8 mouse cellular contexts compared by ENCODE assay signal in genomic region chr6:28133206-28134063, GRCm38 (mm10). TPM values are rescaled to one million over a fixed set of nuclear protein-coding genes. Genes with fewer than 3 reads are reported as not detected.
DNase-seq lines count a peak whose midpoint lies in the region; ATAC-seq and TF ChIP-seq lines count a peak whose summit lies in the region.

No protein-coding gene starts in this region.

- H3K4me3 ChIP-seq in liver, embryonic 11.5 days (ENCODE audit: low read depth, low read length): peak overlapping the region; percentile 14; the same call in 1 of the 2 replicates
- peak overlapping the region; percentile 56 for H3K4me3 ChIP-seq in embryonic facial prominence, embryonic 12.5 days
- peak overlapping the region; percentile 49 for H3K4me3 ChIP-seq in intestine, postnatal 0 days (ENCODE audit: low read depth, low read length)

- WGBS in liver, embryonic 11.5 days: 2% methylated on average over 36 of the region's 38 CpGs
- under 1% methylated on average over 38 of the region's 38 CpGs for WGBS in embryonic facial prominence, embryonic 12.5 days
- under 1% methylated on average over 37 of the region's 38 CpGs for WGBS in intestine, postnatal 0 days

- H3K36me3 ChIP-seq in liver, embryonic 11.5 days (ENCODE audit: control insufficient read depth, insufficient read depth, low read length): no peaks in the 10 kb centered on the region
- H3K36me3 ChIP-seq in embryonic facial prominence, embryonic 12.5 days: no peaks in the 10 kb centered on the region
- no peaks in the 10 kb centered on the region for H3K36me3 ChIP-seq in intestine, postnatal 0 days (ENCODE audit: control insufficient read depth, insufficient read depth)

- TF ChIP-seq CTCF in intestine, postnatal 0 days (IDR thresholded peaks at IDR 0.05; ENCODE audit: low read depth): no peak

- peaks cover 57% of the 10 kb centered on the region for H3K27me3 ChIP-seq in liver, embryonic 11.5 days (replicated peaks; ENCODE audit: control insufficient read depth, insufficient read depth, low read length)
- peaks cover 66% of the 10 kb centered on the region for H3K27me3 ChIP-seq in embryonic facial prominence, embryonic 12.5 days
- H3K27me3 ChIP-seq in intestine, postnatal 0 days (replicated peaks; ENCODE audit: control insufficient read depth, insufficient read depth, low read length): peaks cover 48% of the 10 kb centered on the region

- H3K9ac ChIP-seq in liver, embryonic 11.5 days (ENCODE audit: low read depth, low read length): no peak overlapping the region
- 0 out of 2 replicates have a peak overlapping the region, but pooled peaks have one; percentile 15 for H3K9ac ChIP-seq in embryonic facial prominence, embryonic 12.5 days
- 0 out of 2 replicates have a peak overlapping the region, but pooled peaks have one; percentile 1 for H3K9ac ChIP-seq in intestine, postnatal 0 days (ENCODE audit: low read depth, low read length)

- H3K9me3 ChIP-seq in liver, embryonic 11.5 days (ENCODE audit: control insufficient read depth, low read length): no peaks in the 10 kb centered on the region
- no peaks in the 10 kb centered on the region for H3K9me3 ChIP-seq in embryonic facial prominence, embryonic 12.5 days
- no peaks in the 10 kb centered on the region for H3K9me3 ChIP-seq in intestine, postnatal 0 days (ENCODE audit: control insufficient read depth)

- H3K4me2 ChIP-seq in liver, embryonic 11.5 days: peak overlapping the region; percentile 88
- H3K4me2 ChIP-seq in embryonic facial prominence, embryonic 12.5 days (replicated peaks): peak overlapping the region; percentile 99
- H3K4me2 ChIP-seq in intestine, postnatal 0 days (replicated peaks; ENCODE audit: low read depth): peak overlapping the region; percentile 90

- no peaks in the 10 kb centered on the region for H3K4me1 ChIP-seq in liver, embryonic 11.5 days (replicated peaks; ENCODE audit: control insufficient read depth, insufficient read depth, low read length)
- peaks cover 13% of the 10 kb centered on the region; the same call in 1 of the 2 replicates for H3K4me1 ChIP-seq in embryonic facial prominence, embryonic 12.5 days
- H3K4me1 ChIP-seq in intestine, postnatal 0 days (replicated peaks; ENCODE audit: control insufficient read depth, insufficient read depth, low read length): 0 out of 2 replicates have a peak, but pooled peaks cover 5% of the 10 kb centered on the region

- no peak for DNase-seq in liver, embryonic 11.5 days (ENCODE audit: low spot score)
- DNase-seq in liver: no peak
- DNase-seq in right cerebral cortex, postnatal 25 days: peak; percentile 30
- DNase-seq in gastrocnemius, postnatal 14 days: no peak
- DNase-seq in natural killer cell, adult 2 months (ENCODE audit: low spot score in 2 of 2): no peak
- no peak for DNase-seq in lung, postnatal 10 days

- intact Hi-C loops in gastrocnemius, postnatal 14 days (cut with DNase I; ENCODE audit: low total_unique reads): loop anchor here (10.0 kb wide), 1 partner anchor 479 kb away; no protein-coding TSS in a partner anchor

- no peak overlapping the region for H3K27ac ChIP-seq in liver, embryonic 11.5 days (ENCODE audit: low read depth, low read length)
- H3K27ac ChIP-seq in embryonic facial prominence, embryonic 12.5 days: no peak overlapping the region
- no peak overlapping the region for H3K27ac ChIP-seq in intestine, postnatal 0 days (ENCODE audit: low read depth, low read length)

- no peak for ATAC-seq in liver, embryonic 11.5 days (replicated peaks; ENCODE audit: low FRiP score)
- 0 out of 2 replicates have a peak, but pooled peaks have one; percentile 24 for ATAC-seq in embryonic facial prominence, embryonic 12.5 days (ENCODE audit: insufficient number of reproducible peaks, insufficient read depth, low FRiP score, low TSS enrichment)
- no peak for ATAC-seq in intestine, postnatal 0 days

RNA-seq across cellular contexts. Expression of gene Grm8, which starts 1.5 kb away (rescaled TPM):
- polyA plus RNA-seq in liver, embryonic 11.5 days (2014; fragmentation: Nextera tagmentation; extraction: Ambion mirVana): 0.25 and 0.29 TPM in 2 replicates
- 2.0 and 2.6 TPM in 2 replicates for polyA plus RNA-seq in embryonic facial prominence, embryonic 12.5 days (2016; fragmentation: Nextera tagmentation; extraction: Ambion mirVana)
- 1.1 and 1.3 TPM in 2 replicates for polyA plus RNA-seq in intestine, postnatal 0 days (2015; fragmentation: Nextera tagmentation; extraction: Ambion mirVana)
- total RNA-seq in gastrocnemius, postnatal 14 days (2021): under 1 TPM; 0.21 to 0.38 TPM
